Mouse (Mus musculus) left cerebral cortex, adult 8-10 months (tissue): ENCODE data around the gene Gm10273. TPM values are rescaled to one million over a fixed set of nuclear protein-coding genes. Genes with fewer than 3 reads are reported as not detected.

Experiments used
- DNase-seq, 2 experiments: peaks; one replicate each; pipeline ENCODE4 v3.0.0; 2022; ENCODE audit warnings: low spot score in 2 of 2
- total RNA-seq, 4 experiments: library from RNA; stranded (reverse); gene quantifications; 2 replicates each; pipeline ENCODE4 v1.2.4; 2022

The Gm10273 gene
- total RNA-seq, 4 experiments from 2014 or later, result 21.7 to 56.4 (median 45.6) TPM

GRCm38 (mm10) chr10:59402899-59403792 lies 7.7 kb downstream of the Gm10273 start, which contains the start of gene Pla2g12b:
TSS of gene Pla2g12b (plus strand) at chr10:59403660.
- DNase-seq, result no peak

GRCm38 (mm10) chr10:59403793-59404149 lies 8.3 kb downstream of the Gm10273 start:
- no peak for DNase-seq

GRCm38 (mm10) chr10:59408499-59408898 lies 13.1 kb downstream of the Gm10273 start:
- DNase-seq, result no peak

- no peak for DNase-seq
Measured at GRCm38 (mm10) chr10:59410264-59410663, 14.8 kb downstream of the Gm10273 start.

GRCm38 (mm10) chr10:59413711-59414110 lies 18.3 kb downstream of the Gm10273 start:
- DNase-seq, result no peak

GRCm38 (mm10) chr10:59416623-59417022 lies 21.2 kb downstream of the Gm10273 start:
- no peak for DNase-seq

- DNase-seq, result no peak
Measured at GRCm38 (mm10) chr10:59419516-59419915, 24.1 kb downstream of the Gm10273 start.

- no peak for DNase-seq
Measured at GRCm38 (mm10) chr10:59424453-59424852, 29.0 kb downstream of the Gm10273 start.

- DNase-seq, result no peak
Measured at GRCm38 (mm10) chr10:59425369-59425768, 29.9 kb downstream of the Gm10273 start.

GRCm38 (mm10) chr10:59426371-59426770 lies 30.9 kb downstream of the Gm10273 start:
- no peak for DNase-seq

GRCm38 (mm10) chr10:59429448-59430135 lies 34.2 kb downstream of the Gm10273 start:
- DNase-seq, result no peak

GRCm38 (mm10) chr10:59430701-59431218 lies 35.3 kb downstream of the Gm10273 start:
- DNase-seq, result no peak

- DNase-seq, result no peak
Measured at GRCm38 (mm10) chr10:59435746-59436145, 40.3 kb downstream of the Gm10273 start.

GRCm38 (mm10) chr10:59438651-59439050 lies 43.2 kb downstream of the Gm10273 start:
- DNase-seq, result no peak

GRCm38 (mm10) chr10:59439508-59439931 lies 44.1 kb downstream of the Gm10273 start:
- no peak for DNase-seq

- DNase-seq, result no peak
Measured at GRCm38 (mm10) chr10:59440177-59440576, 44.7 kb downstream of the Gm10273 start.

GRCm38 (mm10) chr10:59441735-59442134 lies 46.3 kb downstream of the Gm10273 start, which contains the start of gene Oit3:
TSS of gene Oit3 (minus strand) at chr10:59441778.
- no peak for DNase-seq

- no peak for DNase-seq
Measured at GRCm38 (mm10) chr10:59443212-59443611, 47.8 kb downstream of the Gm10273 start.

- no peak for DNase-seq
Measured at GRCm38 (mm10) chr10:59444106-59444505, 48.7 kb downstream of the Gm10273 start.

- DNase-seq, result no peak
Measured at GRCm38 (mm10) chr10:59444635-59445034, 49.2 kb downstream of the Gm10273 start.
